Mouse (Mus musculus): ENCODE results near the gene Map6. TPM values are rescaled to one million over a fixed set of nuclear protein-coding genes. Genes with fewer than 3 reads are reported as not detected.

Map6 gene
- polyA plus RNA-seq, 1 experiment from 2014 or later: 155 TPM

- peak overlapping the region; percentile 85 for H3K9ac ChIP-seq
- WGBS: 12% methylated on average over 4 of the region's 4 CpGs
- H3K36me3 ChIP-seq: peaks cover 8% of the 10 kb centered on the region
- no peaks in the 10 kb centered on the region for H3K9me3 ChIP-seq
- peak overlapping the region; percentile 78 for H3K4me3 ChIP-seq
- peak overlapping the region; percentile 73 for H3K4me2 ChIP-seq
- H3K27me3 ChIP-seq: no peaks in the 10 kb centered on the region
- H3K27ac ChIP-seq (replicated peaks): peak overlapping the region; percentile 42
- no peak for ATAC-seq (ENCODE audit: low FRiP score, low read depth)
- peaks cover 55% of the 10 kb centered on the region for H3K4me1 ChIP-seq (replicated peaks)
Measured at GRCm38 (mm10) chr7:99384101-99384611, 116.9 kb downstream of the Map6 start.

GRCm38 (mm10) chr7:99386030-99386429 lies 118.8 kb downstream of the Map6 start:
- no peaks in the 10 kb centered on the region for H3K27me3 ChIP-seq
- H3K27ac ChIP-seq (replicated peaks): no peak overlapping the region
- no peak for ATAC-seq (ENCODE audit: low FRiP score, low read depth)
- no peaks in the 10 kb centered on the region for H3K9me3 ChIP-seq
- H3K4me3 ChIP-seq: no peak overlapping the region
- peaks cover 56% of the 10 kb centered on the region for H3K4me1 ChIP-seq (replicated peaks)
- H3K4me2 ChIP-seq: peak overlapping the region; percentile 2; the same call in 1 of the 2 replicates
- peaks cover 8% of the 10 kb centered on the region for H3K36me3 ChIP-seq
- WGBS: 46% methylated on average over 5 of the region's 5 CpGs
- no peak overlapping the region for H3K9ac ChIP-seq

Other genes with a start within 250 kb of the Map6 start
- 14.6 and 16.8 TPM in 2 replicates for gene Uvrag, start 126.3 kb upstream of the Map6 start, polyA plus RNA-seq (2015; fragmentation: Nextera tagmentation; extraction: Ambion mirVana)
- 18.9 and 22.1 TPM in 2 replicates for gene Dgat2, start 84.7 kb upstream of the Map6 start, polyA plus RNA-seq (2015; fragmentation: Nextera tagmentation; extraction: Ambion mirVana)
- gene Mogat2, start 28.8 kb upstream of the Map6 start, polyA plus RNA-seq (2015; fragmentation: Nextera tagmentation; extraction: Ambion mirVana): 1.3 TPM in 2 replicates
- gene Serpinh1, start 85.8 kb downstream of the Map6 start, polyA plus RNA-seq (2015; fragmentation: Nextera tagmentation; extraction: Ambion mirVana): 286 and 303 TPM in 2 replicates
- gene Gdpd5, start 114.0 kb downstream of the Map6 start, polyA plus RNA-seq (2015; fragmentation: Nextera tagmentation; extraction: Ambion mirVana): 43.8 and 49.3 TPM in 2 replicates
- gene Klhl35, start 198.6 kb downstream of the Map6 start, polyA plus RNA-seq (2015; fragmentation: Nextera tagmentation; extraction: Ambion mirVana): 5.0 and 7.3 TPM in 2 replicates
- 401 and 427 TPM in 2 replicates for gene Rps3, start 216.3 kb downstream of the Map6 start, polyA plus RNA-seq (2015; fragmentation: Nextera tagmentation; extraction: Ambion mirVana)